Mouse (Mus musculus) c-Kit-positive CD71-positive TER-119-negative erythroid progenitor cells, embryonic 14.5 days (primary cell): ENCODE measurements at regions not wholly inside any gene's neighbourhood (a gene's known extent, or its start where the extent isn't known, plus 50 kb on each side); places are given as distances from the start of the nearest gene placed in this dataset.
"Not testable (repeated sequence)": the region's sequence is repeated elsewhere in the genome, so short reads cannot be mapped to it uniquely, and the experiment has no call there.

ENCODE experiments used
- DNase-seq: peaks from one replicate; pipeline ENCODE4 v3.0.0-alpha.2; 2013; ENCODE audit warnings: low read depth

- DNase-seq: no peak
Measured at GRCm38 (mm10) chr1:30751138-30751907, 122.4 kb downstream of the Phf3 start.

- DNase-seq: no peak
Measured at GRCm38 (mm10) chr1:30741955-30742354, 131.8 kb downstream of the Phf3 start.

DNA sequence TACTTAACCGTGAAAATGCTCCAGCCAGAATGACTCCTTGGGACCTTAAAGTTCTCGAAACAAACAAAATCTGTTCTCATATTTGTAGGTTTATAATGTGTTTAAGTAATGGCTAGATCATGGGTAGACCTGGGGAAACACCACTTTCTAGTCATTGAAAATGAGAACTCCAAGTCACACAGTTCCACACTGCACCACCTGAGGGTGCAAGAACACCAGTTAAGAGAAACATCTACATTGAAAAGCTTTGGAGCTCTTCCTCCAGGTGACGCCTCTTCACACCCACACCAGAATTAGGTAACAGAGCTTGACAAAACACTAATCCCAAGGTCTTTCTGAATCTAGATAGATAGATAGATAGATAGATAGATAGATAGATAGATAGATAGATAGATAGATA, 132.9 kb downstream of the Phf3 start:
- no peak for DNase-seq

DNA sequence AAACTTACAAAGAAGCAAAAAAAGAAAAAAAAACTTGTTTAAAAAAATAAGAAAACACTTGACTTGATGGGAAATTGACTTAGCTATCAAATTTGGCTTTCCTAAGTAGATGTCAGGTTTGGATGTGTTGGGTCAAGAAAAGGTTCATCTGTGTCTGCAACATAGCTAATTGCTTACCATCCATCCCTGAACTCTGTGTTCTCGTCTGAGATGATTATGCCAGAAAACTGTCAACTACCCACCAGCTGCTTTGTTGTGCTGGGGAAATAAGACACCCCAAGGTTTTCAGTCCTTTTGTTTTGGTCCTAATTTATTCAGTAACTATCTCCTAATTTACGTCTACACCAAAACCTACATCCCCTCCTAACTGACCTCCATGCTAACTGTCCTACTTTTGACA, 152.2 kb downstream of the Phf3 start:
- no peak for DNase-seq

GRCm38 (mm10) chr1:30720829-30721228, 152.9 kb downstream of the Phf3 start:
- DNase-seq: no peak

- no peak for DNase-seq
Measured at GRCm38 (mm10) chr1:30718578-30718977, 155.1 kb downstream of the Phf3 start.

GRCm38 (mm10) chr1:30716346-30716745, 157.4 kb downstream of the Phf3 start:
- DNase-seq: no peak

GRCm38 (mm10) chr1:30701116-30701515, 172.6 kb downstream of the Phf3 start:
- no peak for DNase-seq

DNA sequence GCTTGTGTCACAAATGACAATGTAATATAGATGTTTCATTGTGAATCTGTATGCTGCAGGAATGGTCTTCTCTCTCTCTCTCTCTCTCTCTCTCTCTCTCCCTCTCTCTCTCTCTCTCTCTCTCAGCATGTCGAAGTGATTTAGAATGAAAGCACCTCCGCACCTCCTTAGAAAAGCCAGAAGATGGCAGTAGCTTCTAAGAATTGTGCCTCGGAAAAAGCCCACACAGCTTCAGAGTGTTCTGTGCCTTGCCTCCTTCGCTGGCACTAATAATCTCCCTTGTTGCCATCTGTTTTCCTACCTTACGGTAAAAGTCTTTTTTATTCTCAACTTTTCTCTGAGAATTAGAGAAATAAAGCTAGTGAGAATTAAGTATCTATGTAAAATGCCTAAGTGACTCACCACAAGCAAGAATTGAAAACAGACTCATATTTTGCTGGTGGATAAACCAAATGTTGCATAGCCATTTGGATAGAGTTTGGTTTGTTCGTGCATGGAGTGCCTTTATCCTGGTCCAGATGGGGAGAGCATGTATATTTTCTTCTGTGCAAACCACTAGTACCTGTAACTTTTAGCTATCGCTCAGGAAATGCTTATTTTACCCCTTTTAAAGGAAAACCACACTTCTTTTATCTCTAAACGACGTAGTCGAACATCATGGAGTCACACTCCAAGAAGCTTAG, 173.2 kb downstream of the Phf3 start:
- no peak for DNase-seq

- DNase-seq: no peak
Measured at GRCm38 (mm10) chr1:30696342-30696741, 177.4 kb downstream of the Phf3 start.

DNA sequence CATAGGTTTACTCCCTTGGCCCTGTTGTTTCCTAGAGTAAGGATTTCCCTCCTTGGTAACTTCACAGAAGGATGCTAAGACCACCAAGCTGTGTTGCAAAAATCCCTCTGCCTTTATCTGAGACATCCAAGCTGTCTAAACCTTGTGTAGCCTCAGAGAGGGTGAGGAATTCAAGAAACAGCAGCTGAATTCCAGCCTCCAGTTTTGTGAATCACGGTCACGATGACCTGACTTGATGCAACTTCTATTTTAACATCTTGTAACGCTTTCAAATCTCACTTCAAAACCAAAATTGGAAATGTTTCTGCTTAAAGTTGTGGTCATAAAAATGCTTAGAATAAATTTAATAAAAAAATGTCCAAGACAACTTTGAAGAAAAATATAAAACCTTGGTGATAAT, 188.4 kb downstream of the Phf3 start:
- no peak for DNase-seq

DNA sequence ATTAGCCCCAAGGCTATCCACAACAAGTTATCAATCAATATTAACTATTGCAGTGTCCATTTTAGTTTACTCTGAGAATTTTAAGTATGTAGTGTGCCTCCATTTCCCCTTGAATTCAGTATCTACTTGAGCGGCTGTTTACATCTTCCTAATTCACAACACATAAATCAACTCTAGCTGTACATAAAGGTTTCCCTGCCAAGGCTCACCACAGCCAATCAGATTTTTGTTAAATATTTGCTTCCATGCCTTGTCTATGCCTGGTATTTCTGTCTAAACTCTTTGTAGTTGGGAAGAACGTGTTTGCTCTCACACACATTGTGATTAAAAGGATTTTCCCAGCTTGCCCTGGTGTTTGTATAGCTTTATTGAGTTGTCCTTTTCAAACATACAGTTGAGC, 189.8 kb downstream of the Phf3 start:
- no peak for DNase-seq

DNA sequence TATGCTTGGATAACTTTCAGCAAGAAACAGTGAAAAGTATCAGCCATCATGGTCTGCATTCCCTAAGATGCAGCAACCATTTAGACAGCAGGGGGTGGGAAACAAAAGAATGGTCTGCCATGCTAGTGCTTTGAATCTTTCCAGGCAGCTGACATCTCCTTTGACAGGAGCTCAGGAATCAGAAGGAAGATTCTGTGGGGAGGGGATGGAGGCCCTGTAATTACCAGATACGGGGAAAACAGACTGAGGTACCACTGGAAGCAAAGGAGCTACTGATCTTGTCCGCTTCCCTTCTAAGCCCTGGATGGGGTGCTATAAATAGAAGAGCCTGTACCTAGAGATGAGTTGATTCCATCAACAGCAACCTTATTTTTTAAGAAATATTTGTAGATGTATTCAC, 233.9 kb downstream of the Phf3 start:
- no peak for DNase-seq

- DNase-seq: no peak
Measured at GRCm38 (mm10) chr1:30632760-30633159, 241.0 kb downstream of the Phf3 start.

GRCm38 (mm10) chr1:30627796-30628195, 245.9 kb downstream of the Phf3 start:
- not testable (repeated sequence) for DNase-seq

- DNase-seq: no peak
Measured at GRCm38 (mm10) chr1:30595122-30595730, 278.5 kb downstream of the Phf3 start.

DNA sequence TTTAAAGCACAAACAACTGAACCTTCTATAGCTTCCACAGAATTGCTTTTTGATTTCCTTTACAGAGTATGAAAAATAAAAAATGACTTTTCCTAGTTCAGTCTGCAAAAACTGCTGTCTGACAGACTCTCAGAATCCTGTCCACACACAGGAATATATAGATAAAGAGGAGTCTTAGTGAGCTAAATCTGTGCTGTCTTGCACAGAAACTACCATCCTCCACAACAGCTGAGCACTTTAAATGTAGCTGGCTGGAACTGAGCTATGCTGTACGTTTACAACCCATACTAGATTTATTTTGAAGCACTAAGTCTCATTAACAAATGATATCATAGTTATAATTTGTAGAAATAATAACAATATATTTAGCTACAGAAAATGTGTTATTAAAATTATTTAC, 279.7 kb downstream of the Phf3 start:
- DNase-seq: no peak

GRCm38 (mm10) chr1:30590721-30591120, 283.0 kb downstream of the Phf3 start:
- DNase-seq: no peak

DNA sequence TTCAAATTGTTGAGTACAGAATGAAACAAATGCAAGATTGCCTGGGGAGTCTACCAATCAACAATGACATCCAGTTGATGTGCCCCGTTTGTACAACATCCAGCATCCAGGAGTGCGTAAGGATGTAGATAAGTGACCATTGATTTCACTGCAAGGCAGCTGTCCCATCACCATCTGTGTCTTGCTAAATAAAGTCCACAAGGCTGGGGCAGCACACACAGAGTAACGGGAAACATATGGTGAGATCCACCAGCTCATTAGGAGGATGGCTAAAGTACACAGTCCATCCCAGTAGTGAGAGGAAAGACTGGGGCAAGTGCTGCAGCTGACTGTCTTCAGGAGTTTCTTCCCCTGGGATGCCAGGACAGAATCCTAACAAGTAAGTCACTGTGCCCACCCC, 284.8 kb downstream of the Phf3 start:
- DNase-seq: no peak

DNA sequence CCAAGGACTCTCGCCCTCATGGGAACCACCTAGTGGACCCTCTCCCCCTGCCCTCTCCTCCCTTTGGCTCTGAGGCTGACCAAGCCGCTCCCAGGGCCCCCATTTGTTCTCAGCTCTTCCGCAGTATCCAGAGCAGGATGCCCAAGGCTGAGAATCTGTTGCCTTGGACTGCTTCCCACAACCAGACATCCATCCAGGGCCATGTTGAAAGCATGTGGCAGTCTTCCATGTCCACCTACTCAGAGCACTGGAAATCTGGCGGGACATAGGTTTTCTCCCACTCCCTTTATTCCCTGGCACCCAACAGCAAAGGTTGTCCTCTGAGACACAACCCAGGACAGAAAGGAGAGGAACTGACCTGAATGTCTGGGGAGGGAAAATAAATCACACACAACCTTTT, 285.4 kb downstream of the Phf3 start:
- DNase-seq: no peak

DNA sequence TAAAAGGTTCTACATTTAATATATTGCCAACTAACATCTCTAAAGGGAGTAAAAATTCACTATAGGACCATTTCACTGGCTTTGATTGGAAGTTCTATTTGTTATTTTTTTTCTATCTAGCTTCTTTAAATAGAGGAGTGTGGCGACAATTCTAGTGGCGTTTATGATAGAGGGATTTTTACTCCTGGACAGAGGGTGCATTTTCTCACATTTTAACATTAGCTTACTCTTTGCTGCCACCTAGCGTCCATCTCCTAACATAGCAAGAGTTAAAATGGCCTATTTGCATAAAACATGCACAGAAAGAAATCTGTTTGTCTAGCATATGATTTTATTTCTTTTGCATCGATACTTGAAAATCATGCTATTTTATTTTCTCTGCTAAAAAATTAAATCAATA, 288.9 kb downstream of the Phf3 start:
- DNase-seq: peak; percentile 11

GRCm38 (mm10) chr1:30583860-30584259, 289.9 kb downstream of the Phf3 start:
- no peak for DNase-seq

- no peak for DNase-seq
Measured at GRCm38 (mm10) chr1:30564757-30565156, 309.0 kb downstream of the Phf3 start.
